Mouse (Mus musculus) intestine, postnatal 0 days (tissue): ENCODE results near the gene Fam219b. TPM values are rescaled to one million over a fixed set of nuclear protein-coding genes. Genes with fewer than 3 reads are reported as not detected.

Experiments used
- ATAC-seq: fragments of 200-750 bp; cut with Nextera tagmentation; 2 replicates; pipeline ENCODE4 v1.8.0; 2017; ENCODE audit warnings: mild to moderate bottlenecking, moderate TSS enrichment, moderate library complexity
- H3K27ac ChIP-seq: fragments of 300-500 bp; sonication (generic); 2 replicates; pipeline ENCODE4 v1.5.1; 2014; ENCODE audit warnings: mild to moderate bottlenecking, low read depth, low read length, moderate library complexity
- H3K27me3 ChIP-seq: fragments of 300-500 bp; sonication (generic); replicated peaks from 2 replicates; pipeline ENCODE4 v1.6.1; 2014; ENCODE audit warnings: low read length, mixed read lengths; ENCODE audit not compliant: control insufficient read depth, insufficient read depth
- H3K36me3 ChIP-seq: fragments of 300-500 bp; sonication (generic); 2 replicates; pipeline ENCODE4 v1.6.1; 2014; ENCODE audit warnings: mild to moderate bottlenecking, moderate library complexity; ENCODE audit not compliant: control insufficient read depth, insufficient read depth
- H3K4me1 ChIP-seq: fragments of 300-500 bp; sonication (generic); replicated peaks from 2 replicates; pipeline ENCODE4 v1.6.1; 2014; ENCODE audit warnings: antibody characterized with exemption, low read length, mixed read lengths; ENCODE audit not compliant: control insufficient read depth, insufficient read depth
- H3K4me2 ChIP-seq: fragments of 300-500 bp; sonication (generic); replicated peaks from 2 replicates; pipeline ENCODE4 v1.6.1; 2014; ENCODE audit warnings: low read depth, mild to moderate bottlenecking, moderate library complexity
- H3K4me3 ChIP-seq: fragments of 300-500 bp; sonication (generic); 2 replicates; pipeline ENCODE4 v1.5.1; 2014; ENCODE audit warnings: low read depth, low read length
- H3K9ac ChIP-seq: fragments of 300-500 bp; sonication (generic); 2 replicates; pipeline ENCODE4 v1.6.1; 2014; ENCODE audit warnings: mild to moderate bottlenecking, low read depth, low read length
- H3K9me3 ChIP-seq: fragments of 300-500 bp; sonication (generic); 2 replicates; pipeline ENCODE4 v1.6.1; 2016; ENCODE audit warnings: mixed run types; ENCODE audit not compliant: control insufficient read depth
- CTCF ChIP-seq: sonication (generic); IDR thresholded peaks from 2 replicates; pipeline ENCODE4 v1.5.1; 2016; ENCODE audit warnings: low read depth, mild to moderate bottlenecking, control low read depth, antibody characterized with exemption, moderate library complexity
- WGBS: fragments of 180-500 bp; shearing (Covaris S2); extraction: QIAGEN DNeasy Blood & Tissue Kit; methylation state at CpG from one replicate; pipeline ENCODE4 v1.1.7; 2014; 5-methylcytosine and 5-hydroxymethylcytosine counted together
- polyA plus RNA-seq: library from polyadenylated mRNA; unstranded; fragments of >200 nt; fragmentation: Nextera tagmentation; extraction: Ambion mirVana; gene quantifications from 2 replicates; pipeline ENCODE4 v1.2.1, GENCODE M21; 2015

Fam219b gene
- polyA plus RNA-seq, 1 experiment from 2014 or later: 6.9 TPM

DNA sequence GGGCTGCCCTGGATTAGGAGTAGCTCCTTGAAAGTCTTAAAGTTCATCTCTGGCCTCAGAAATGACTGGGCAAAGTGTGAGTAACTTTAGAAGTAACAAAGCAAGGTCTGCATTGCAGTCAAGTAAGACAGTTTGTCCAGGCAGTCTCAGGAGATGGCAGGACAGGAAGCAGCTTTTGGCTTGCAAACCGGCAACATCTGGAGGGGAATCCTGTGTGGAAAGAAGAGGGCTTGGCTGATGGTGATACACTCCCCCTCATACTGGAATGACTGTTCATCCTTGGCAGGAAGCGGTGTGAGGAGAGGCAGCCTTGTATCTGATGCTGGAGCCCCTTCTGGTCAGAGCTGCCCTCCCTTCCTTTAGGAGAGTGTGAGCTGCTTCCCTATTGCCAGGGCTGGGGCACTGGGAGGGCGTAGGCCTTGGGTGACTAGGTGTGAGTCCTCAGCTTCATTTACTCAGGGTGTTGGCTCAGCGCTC, 25.6 kb downstream of the Fam219b start:
- H3K4me1 ChIP-seq: peaks cover 18% of the 10 kb centered on the region
- H3K4me2 ChIP-seq: peak overlapping the region; percentile 64
- peak overlapping the region; percentile 74; the same call in 1 of the 2 replicates for H3K27ac ChIP-seq
- no peak overlapping the region for H3K9ac ChIP-seq
- 23% methylated on average over 4 of the region's 4 CpGs for WGBS
- peak; percentile 22; the same call in 1 of the 2 replicates for TF ChIP-seq CTCF
- peaks cover 2% of the 10 kb centered on the region; the same call in 1 of the 2 replicates for H3K36me3 ChIP-seq
- H3K4me3 ChIP-seq: no peak overlapping the region
- peak; percentile 62 for ATAC-seq
- no peaks in the 10 kb centered on the region for H3K27me3 ChIP-seq
- H3K9me3 ChIP-seq: no peaks in the 10 kb centered on the region

DNA sequence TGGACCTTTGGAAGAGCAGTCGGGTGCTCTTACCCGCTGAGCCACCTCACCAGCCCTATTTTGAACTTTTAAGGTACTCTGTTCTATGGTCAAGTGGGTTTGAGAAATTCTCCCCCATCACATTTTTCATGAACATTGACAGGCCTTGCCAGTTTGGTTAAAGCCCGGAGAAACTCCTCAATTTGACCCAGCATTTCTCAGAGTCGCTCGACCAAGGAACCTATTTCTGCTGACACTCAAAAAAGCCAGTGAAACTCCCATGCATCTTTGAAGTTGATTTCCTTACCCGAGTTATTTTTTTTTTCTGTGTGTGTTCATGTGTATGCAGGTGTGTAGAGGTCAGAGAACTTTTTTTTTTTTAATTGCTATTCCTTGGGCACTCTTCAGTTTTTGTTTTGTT, 27.3 kb downstream of the Fam219b start:
- 78% methylated on average over 6 of the region's 6 CpGs for WGBS
- ATAC-seq: no peak

DNA sequence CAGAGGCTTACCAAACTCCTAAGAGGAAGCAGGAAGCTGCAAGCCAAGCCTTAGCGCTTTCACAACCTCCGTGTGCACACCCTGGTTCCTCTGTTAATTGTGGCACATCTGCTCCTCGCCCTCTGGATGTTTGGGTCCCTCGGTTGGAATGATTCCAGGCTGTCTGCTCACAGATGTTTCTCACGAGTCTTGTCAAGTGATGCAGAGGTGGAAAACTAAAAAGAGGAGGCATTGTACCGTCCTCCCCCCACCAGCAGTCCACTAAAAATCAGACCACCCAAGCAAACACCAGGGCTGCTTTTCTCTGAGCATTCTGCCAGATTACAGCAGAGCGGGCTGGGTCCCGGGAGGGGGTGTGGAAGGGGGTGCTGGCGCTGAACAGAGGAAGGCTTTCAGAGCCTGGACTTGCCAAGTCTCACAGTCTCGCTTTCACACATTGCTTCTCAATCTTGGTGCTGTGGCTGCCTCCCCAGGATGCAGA, 28.5 kb downstream of the Fam219b start:
- no peak for ATAC-seq
- Histone ChIP-seq H3K36me3 (peaks cover 25% of the 10 kb centered on the region), H3K4me3 (no peak overlapping the region), H3K27me3 (no peaks in the 10 kb centered on the region), H3K4me2 (peak overlapping the region; percentile 13; the same call in 1 of the 2 replicates), H3K9me3 (no peaks in the 10 kb centered on the region), H3K9ac (no peak overlapping the region), H3K4me1 (peaks cover 13% of the 10 kb centered on the region), H3K27ac (peak overlapping the region; percentile 50; the same call in 1 of the 2 replicates)
- WGBS: 31% methylated on average over 10 of the region's 10 CpGs
- no peak for TF ChIP-seq CTCF

More for the DNA sequence above, 27.3 kb downstream of the Fam219b start:
- Histone ChIP-seq H3K36me3 (peaks cover 18% of the 10 kb centered on the region), H3K27me3 (no peaks in the 10 kb centered on the region), H3K4me2 (no peak overlapping the region), H3K9me3 (no peaks in the 10 kb centered on the region), H3K27ac (0 out of 2 replicates have a peak overlapping the region, but pooled peaks have one; percentile 50), H3K9ac (no peak overlapping the region), H3K4me3 (no peak overlapping the region), H3K4me1 (peaks cover 18% of the 10 kb centered on the region)
- TF ChIP-seq CTCF: no peak

DNA sequence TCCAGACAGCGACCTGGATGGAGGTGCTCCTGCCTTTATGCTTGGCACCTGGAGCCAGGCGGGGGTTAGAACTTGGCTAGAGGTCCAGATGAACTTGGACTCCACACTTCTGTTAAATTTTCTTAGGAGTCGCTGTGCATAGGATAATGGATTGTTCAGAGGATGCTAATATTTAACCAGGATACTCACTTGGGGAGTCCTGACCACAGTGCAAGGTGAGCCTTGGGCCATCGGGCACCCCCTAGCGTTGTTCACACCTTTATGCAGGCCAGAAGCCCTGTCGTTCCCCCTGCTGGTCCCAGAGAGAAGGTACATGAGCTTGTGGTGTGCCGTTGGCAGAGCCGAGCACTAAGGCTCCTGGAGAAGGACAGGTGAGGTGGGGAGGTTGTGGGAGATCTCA, 29.5 kb downstream of the Fam219b start:
- Histone ChIP-seq H3K4me2 (no peak overlapping the region), H3K27ac (no peak overlapping the region), H3K9ac (no peak overlapping the region), H3K4me1 (peaks cover 13% of the 10 kb centered on the region), H3K4me3 (no peak overlapping the region), H3K36me3 (peaks cover 28% of the 10 kb centered on the region), H3K27me3 (no peaks in the 10 kb centered on the region), H3K9me3 (no peaks in the 10 kb centered on the region)
- TF ChIP-seq CTCF: peak; percentile 85
- peak; percentile 46; the same call in 1 of the 2 replicates for ATAC-seq
- WGBS: 42% methylated on average over 8 of the region's 8 CpGs

DNA sequence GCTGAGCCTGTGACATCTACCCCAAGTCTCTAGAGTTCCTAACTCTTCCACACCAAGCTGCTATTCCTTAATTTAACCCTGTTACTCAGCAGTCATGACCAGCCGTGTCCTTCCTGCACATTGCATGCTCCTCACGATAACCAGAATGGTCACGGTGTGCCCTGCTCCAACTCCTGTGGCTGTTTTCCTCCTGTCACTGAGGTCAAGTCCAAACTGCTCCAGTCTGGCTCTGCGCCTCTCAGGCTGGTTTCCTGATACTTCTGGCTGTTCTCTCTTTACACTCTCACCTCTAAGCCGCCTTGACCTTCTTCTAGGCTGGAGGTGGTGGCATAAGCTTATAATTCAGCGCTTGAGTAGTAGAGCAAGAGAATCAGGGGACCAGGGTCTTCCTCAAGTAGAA, 31.2 kb downstream of the Fam219b start:
- H3K9ac ChIP-seq: no peak overlapping the region
- H3K36me3 ChIP-seq: peaks cover 41% of the 10 kb centered on the region
- no peak for TF ChIP-seq CTCF
- no peak overlapping the region for H3K4me3 ChIP-seq
- no peak overlapping the region; the same call in 1 of the 2 replicates for H3K27ac ChIP-seq
- no peaks in the 10 kb centered on the region for H3K9me3 ChIP-seq
- peaks cover 4% of the 10 kb centered on the region; the same call in 1 of the 2 replicates for H3K4me1 ChIP-seq
- 92% methylated on average over 6 of the region's 6 CpGs for WGBS
- ATAC-seq: no peak
- no peak overlapping the region for H3K4me2 ChIP-seq
- H3K27me3 ChIP-seq: no peaks in the 10 kb centered on the region

DNA sequence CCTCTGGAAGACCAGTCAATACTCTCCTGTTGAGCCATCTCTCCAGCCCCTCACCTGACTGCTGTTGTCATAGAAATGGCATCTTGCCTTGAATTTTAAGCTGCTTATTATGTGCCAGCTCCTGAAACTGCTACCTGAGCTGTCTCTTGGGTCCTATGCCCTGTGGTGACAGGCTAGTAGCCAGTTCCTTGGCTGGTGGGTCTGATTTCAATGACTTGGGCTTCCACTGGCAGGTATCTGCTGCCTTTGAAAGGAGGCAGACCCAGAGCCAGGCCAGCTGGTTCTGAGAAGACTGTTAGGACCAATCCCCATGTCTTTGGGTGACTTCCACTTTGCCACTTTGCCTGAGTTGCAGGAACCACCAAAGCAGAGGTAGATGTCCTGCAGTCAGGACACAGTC, 37.1 kb downstream of the Fam219b start:
- no peaks in the 10 kb centered on the region for H3K9me3 ChIP-seq
- H3K9ac ChIP-seq: no peak overlapping the region
- no peak for TF ChIP-seq CTCF
- H3K27me3 ChIP-seq: no peaks in the 10 kb centered on the region
- ATAC-seq: no peak
- no peaks in the 10 kb centered on the region for H3K4me1 ChIP-seq
- no peak overlapping the region for H3K27ac ChIP-seq
- peaks cover 47% of the 10 kb centered on the region for H3K36me3 ChIP-seq
- no peak overlapping the region for H3K4me3 ChIP-seq
- H3K4me2 ChIP-seq: no peak overlapping the region

DNA sequence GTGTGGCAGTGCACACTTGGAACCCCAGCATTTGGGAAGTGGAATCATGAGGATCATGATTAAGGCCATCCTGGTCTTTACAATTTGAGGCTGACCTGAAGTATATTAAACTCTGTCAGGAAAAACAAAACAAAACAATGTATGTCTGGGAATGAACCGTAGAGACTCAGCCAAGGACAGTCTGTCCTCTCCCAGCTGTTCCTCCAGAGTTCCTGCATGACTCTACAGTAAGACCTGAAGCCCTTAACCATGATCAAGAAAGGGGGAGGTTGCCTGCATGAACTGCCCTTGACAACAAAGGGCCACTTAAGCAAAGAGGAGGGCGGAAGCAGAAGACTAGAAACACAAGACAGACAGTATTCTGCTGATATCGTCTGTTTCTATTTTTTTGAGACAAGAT, 38.2 kb downstream of the Fam219b start:
- H3K27me3 ChIP-seq: no peaks in the 10 kb centered on the region
- H3K4me1 ChIP-seq: no peaks in the 10 kb centered on the region
- no peak overlapping the region for H3K27ac ChIP-seq
- no peak for ATAC-seq
- no peak overlapping the region for H3K9ac ChIP-seq
- no peak overlapping the region for H3K4me3 ChIP-seq
- H3K4me2 ChIP-seq: no peak overlapping the region
- 69% methylated on average over 3 of the region's 3 CpGs for whole genome bisulfite sequencing
- H3K36me3 ChIP-seq: peaks cover 47% of the 10 kb centered on the region
- no peaks in the 10 kb centered on the region for H3K9me3 ChIP-seq
- no peak for TF ChIP-seq CTCF
